Mouse (Mus musculus) naive thymus-derived CD4-positive, alpha-beta T cell, adult 5 months (primary cell): ENCODE data around the gene Rsf1. TPM values are rescaled to one million over a fixed set of nuclear protein-coding genes. Genes with fewer than 3 reads are reported as not detected.

Source experiments
- polyA plus RNA-seq: library from polyadenylated mRNA; unstranded; fragments of 100-300 nt; shearing (Covaris generic); gene quantifications from one replicate; pipeline ENCODE4 v1.2.1, GENCODE M21; 2017

The Rsf1 gene
- 67.5 TPM for polyA plus RNA-seq

GRCm38 (mm10) chr7:97579067-97579975, at the start of gene Rsf1, which contains the start of gene Aamdc:
Gene Rsf1, plus strand, starts transcription at chr7:97579889.
Gene Aamdc, minus strand, starts transcription at chr7:97579497.

GRCm38 (mm10) chr7:97696506-97697254, 117.0 kb downstream of the Rsf1 start, which contains the start of gene Clns1a:
Gene Clns1a, plus strand, starts transcription at chr7:97696634.

GRCm38 (mm10) chr7:97737638-97738456, 158.2 kb downstream of the Rsf1 start, which contains the start of gene Aqp11:
Gene Aqp11, minus strand, starts transcription at chr7:97738289.

Other genes starting within 250 kb of the Rsf1 start
- 2.9 TPM for gene Usp35, start 247.9 kb upstream of the Rsf1 start, polyA plus RNA-seq
- 0.27 TPM for gene Kctd21, start 247.6 kb upstream of the Rsf1 start, polyA plus RNA-seq
- gene Alg8, start 208.3 kb upstream of the Rsf1 start, polyA plus RNA-seq: 8.0 TPM
- 76.4 TPM for gene Ndufc2, start 179.9 kb upstream of the Rsf1 start, polyA plus RNA-seq
- not detected for gene Thrsp, start 162.2 kb upstream of the Rsf1 start, polyA plus RNA-seq
- gene Kctd14, start 128.6 kb upstream of the Rsf1 start, polyA plus RNA-seq: not detected
- gene Ints4, start 98.9 kb upstream of the Rsf1 start, polyA plus RNA-seq: 35.2 TPM
- gene Aamdc, start 392 bp upstream of the Rsf1 start, polyA plus RNA-seq: 20.8 TPM
- gene Clns1a, start 116.7 kb downstream of the Rsf1 start, polyA plus RNA-seq: 90.7 TPM
- 2.7 TPM for gene Aqp11, start 158.4 kb downstream of the Rsf1 start, polyA plus RNA-seq
- 9.6 TPM for gene Pak1, start 208.7 kb downstream of the Rsf1 start, polyA plus RNA-seq